In genomic region chr10:43749496-43750110, GRCm38 (mm10) we compare ENCODE assay signal across 22 mouse cellular contexts.
DNase-seq lines count a peak whose midpoint lies in the region; ATAC-seq and TF ChIP-seq lines count a peak whose summit lies in the region.
"Had no signal": no experiment of that assay in that cellular context is flagged by ENCODE, and none has a peak within 500 bp of the region (broad histone marks: within the 10 kb centered on the region; RNA-seq: fewer than 3 reads in every experiment).

No protein-coding gene starts in this region.

- 92% methylated on average over 4 of the region's 4 CpGs for WGBS in heart, embryonic 10.5 days
- WGBS in heart, embryonic 12.5 days: 93% methylated on average over 4 of the region's 4 CpGs

- H3K79me2 ChIP-seq in CH12.LX (replicated peaks; ENCODE audit: control insufficient read depth, extremely low read depth, insufficient read depth, poor library complexity, severe bottlenecking): peaks cover 23% of the 10 kb centered on the region

- H3K9ac ChIP-seq in heart, embryonic 12.5 days: no peak overlapping the region
- no peak overlapping the region for H3K9ac ChIP-seq in CH12.LX (ENCODE audit: insufficient read depth, low read depth)
- H3K9ac ChIP-seq: embryonic facial prominence, embryonic 13.5 days; embryonic facial prominence, embryonic 15.5 days; forebrain, embryonic 12.5 days had no signal

- TF ChIP-seq EP300 in CH12.LX (IDR thresholded peaks at IDR 0.05; ENCODE audit: low read length): no peak

- H3K4me1 ChIP-seq in heart, embryonic 10.5 days: peaks cover 13% of the 10 kb centered on the region
- H3K4me1 ChIP-seq in heart, embryonic 12.5 days (replicated peaks): peaks cover 14% of the 10 kb centered on the region
- peaks cover 34 to 67% of the 10 kb centered on the region in 2 experiments for H3K4me1 ChIP-seq in CH12.LX (ENCODE audit: control insufficient read depth in 1 of 2, insufficient read depth in 2 of 2)

- H3K27me3 ChIP-seq in heart, embryonic 10.5 days (ENCODE audit: insufficient read depth, poor library complexity, severe bottlenecking): no peaks in the 10 kb centered on the region
- H3K27me3 ChIP-seq in heart, embryonic 12.5 days (replicated peaks): no peaks in the 10 kb centered on the region
- no peaks in the 10 kb centered on the region for H3K27me3 ChIP-seq in CH12.LX (replicated peaks)
- H3K27me3 ChIP-seq: embryonic facial prominence, embryonic 13.5 days; embryonic facial prominence, embryonic 15.5 days; forebrain, embryonic 12.5 days had no signal

- no peaks in the 10 kb centered on the region for H3K36me3 ChIP-seq in heart, embryonic 10.5 days
- no peaks in the 10 kb centered on the region for H3K36me3 ChIP-seq in heart, embryonic 12.5 days
- H3K36me3 ChIP-seq in CH12.LX (replicated peaks in 1 of 2; ENCODE audit: control insufficient read depth in 1 of 2, insufficient read depth in 1 of 2, low read length in 1 of 2): peaks cover 0 to 38% of the 10 kb centered on the region in 2 experiments
- H3K36me3 ChIP-seq: embryonic facial prominence, embryonic 13.5 days; embryonic facial prominence, embryonic 15.5 days; forebrain, embryonic 10.5 days; forebrain, embryonic 12.5 days; G1E had no signal

- no peak for ATAC-seq in heart, embryonic 12.5 days (ENCODE audit: insufficient number of reproducible peaks, low FRiP score)
- ATAC-seq: forebrain, embryonic 14.5 days; forebrain, embryonic 16.5 days had no signal

- peak; percentile 63 for DNase-seq in heart, embryonic 10.5 days (ENCODE audit: low spot score)
- DNase-seq in CH12.LX (ENCODE audit: extremely low read depth): no peak
- peak; percentile 40 for DNase-seq in Muller cell, postnatal 12 days (ENCODE audit: inconsistent ontology term)
- no peak for DNase-seq in embryo, embryonic 9.5 days (ENCODE audit: extremely low spot score)
- no peak for DNase-seq in thymus, adult 18-20 months
- DNase-seq: adrenal gland, adult 8-10 months; adrenal gland, postnatal 14 days; adrenal gland, postnatal 36 days; cerebellum, adult 11-12 months; cerebellum, adult 2 months; cerebellum, adult 9-10 months; cerebellum, postnatal 10 days; cerebellum, postnatal 25 days had no signal

- no peak overlapping the region for H3K27ac ChIP-seq in heart, embryonic 10.5 days
- H3K27ac ChIP-seq in heart, embryonic 12.5 days (ENCODE audit: poor library complexity, severe bottlenecking): no peak overlapping the region
- H3K27ac ChIP-seq in CH12.LX (ENCODE audit: insufficient read depth, low read depth): peak overlapping the region; percentile 83
- H3K27ac ChIP-seq: embryonic facial prominence, embryonic 13.5 days; embryonic facial prominence, embryonic 15.5 days; forebrain, embryonic 10.5 days; forebrain, embryonic 12.5 days had no signal

- H3K4me2 ChIP-seq in heart, embryonic 12.5 days: no peak overlapping the region
- no peak overlapping the region for H3K4me2 ChIP-seq in CH12.LX (ENCODE audit: insufficient read depth, low read depth, poor library complexity, severe bottlenecking)
- H3K4me2 ChIP-seq: embryonic facial prominence, embryonic 13.5 days; embryonic facial prominence, embryonic 15.5 days; forebrain, embryonic 12.5 days had no signal

- dilution Hi-C loops in CH12.LX (cut with MboI; ENCODE audit: extremely low pct_ligation_motif_present, extremely low pct_unique_long_range_greater_than_20kb, low sequenced_read_pairs): no loop called here

- in situ Hi-C loops in CH12.LX (cut with MboI; ENCODE audit: low pct_ligation_motif_present, low pct_unique_long_range_greater_than_20kb, low sequenced_read_pairs): no loop called here

- no peak overlapping the region for H3K4me3 ChIP-seq in heart, embryonic 10.5 days
- H3K4me3 ChIP-seq in heart, embryonic 12.5 days: no peak overlapping the region
- H3K4me3 ChIP-seq in CH12.LX (replicated peaks in 1 of 3; ENCODE audit: low read depth in 2 of 3, low read length in 2 of 3, poor library complexity in 1 of 3): peak overlapping the region in 1 of 3 experiments; percentile 25
- H3K4me3 ChIP-seq: embryonic facial prominence, embryonic 13.5 days; embryonic facial prominence, embryonic 15.5 days; erythroblast, embryonic 14.5 days; forebrain, embryonic 10.5 days; forebrain, embryonic 12.5 days had no signal

- TF ChIP-seq CTCF in CH12.LX (conservative IDR thresholded peaks at IDR 0.05 in 1 of 2, IDR thresholded peaks at IDR 0.05 in 1 of 2; ENCODE audit: low read depth in 2 of 2, low read length in 2 of 2): no peak

- no peak for TF ChIP-seq RAD21 in CH12.LX (IDR thresholded peaks at IDR 0.05; ENCODE audit: low read depth, low read length)

- no peak for TF ChIP-seq POLR2A in CH12.LX (IDR thresholded peaks at IDR 0.05; ENCODE audit: low read depth, low read length)

- no peaks in the 10 kb centered on the region for H3K9me3 ChIP-seq in heart, embryonic 10.5 days
- H3K9me3 ChIP-seq in heart, embryonic 12.5 days (replicated peaks): no peaks in the 10 kb centered on the region
- peaks cover 8% of the 10 kb centered on the region for H3K9me3 ChIP-seq in CH12.LX (replicated peaks; ENCODE audit: low read length)
- H3K9me3 ChIP-seq: embryonic facial prominence, embryonic 13.5 days; embryonic facial prominence, embryonic 15.5 days; forebrain, embryonic 10.5 days; forebrain, embryonic 12.5 days; G1E had no signal

TF ChIP-seq in CH12.LX, 34 proteins besides CTCF, POLR2A, EP300 and RAD21:
- no peak for TF ChIP-seq ZNF384 (IDR thresholded peaks at IDR 0.05; ENCODE audit: low read depth, low read length)
- TF ChIP-seq SIN3A (IDR thresholded peaks at IDR 0.05; ENCODE audit: low read length): no peak
- no peak for TF ChIP-seq MEF2A (IDR thresholded peaks at IDR 0.05; ENCODE audit: borderline replicate concordance, low read depth, low read length)
- no peak for TF ChIP-seq IRF4 (IDR thresholded peaks at IDR 0.05; ENCODE audit: low read depth, low read length)
- no peak for TF ChIP-seq ZMIZ1 (IDR thresholded peaks at IDR 0.05; ENCODE audit: low read depth, low read length)
- TF ChIP-seq MXI1 (IDR thresholded peaks at IDR 0.05; ENCODE audit: low read depth, low read length): no peak
- no peak for TF ChIP-seq UBTF (IDR thresholded peaks at IDR 0.05; ENCODE audit: low read depth, low read length)
- no peak for TF ChIP-seq USF1 (IDR thresholded peaks at IDR 0.05; ENCODE audit: low read depth, low read length)
- no peak for TF ChIP-seq ZC3H11A (IDR thresholded peaks at IDR 0.05; ENCODE audit: low read depth, low read length)
- no peak for TF ChIP-seq USF2 (conservative IDR thresholded peaks at IDR 0.05; ENCODE audit: low read depth, low read length)
- no peak for TF ChIP-seq NELFE (IDR thresholded peaks at IDR 0.05; ENCODE audit: low read depth, low read length)
- no peak for TF ChIP-seq PAX5 (IDR thresholded peaks at IDR 0.05; ENCODE audit: low read length)
- no peak for TF ChIP-seq TCF12 (IDR thresholded peaks at IDR 0.05; ENCODE audit: low read depth, low read length)
- TF ChIP-seq CHD2 (IDR thresholded peaks at IDR 0.05; ENCODE audit: low read length): no peak
- TF ChIP-seq NRF1 (IDR thresholded peaks at IDR 0.05; ENCODE audit: low read depth, low read length): no peak
TF ChIP-seq in CH12.LX: peak in this region for 0.

Comparison
In these comparisons a context has a peak if more than half of its experiments do, and no peak if none do; other contexts are left out.
1. DNase-seq: peak in heart, embryonic 10.5 days (single experiment) and Muller cell, postnatal 12 days (single experiment); none in CH12.LX (single experiment), embryo, embryonic 9.5 days (single experiment) and thymus, adult 18-20 months (0 of 2).